Mouse (Mus musculus): ENCODE results near the gene Gstm5.
A peak's percentile ranks its signal among the peaks of the same experiment; 100 is the strongest.
"Not testable (repeated sequence)": the region's sequence is repeated elsewhere in the genome, so short reads cannot be mapped to it uniquely, and the experiment has no call there.

The Gstm5 gene

DNA sequence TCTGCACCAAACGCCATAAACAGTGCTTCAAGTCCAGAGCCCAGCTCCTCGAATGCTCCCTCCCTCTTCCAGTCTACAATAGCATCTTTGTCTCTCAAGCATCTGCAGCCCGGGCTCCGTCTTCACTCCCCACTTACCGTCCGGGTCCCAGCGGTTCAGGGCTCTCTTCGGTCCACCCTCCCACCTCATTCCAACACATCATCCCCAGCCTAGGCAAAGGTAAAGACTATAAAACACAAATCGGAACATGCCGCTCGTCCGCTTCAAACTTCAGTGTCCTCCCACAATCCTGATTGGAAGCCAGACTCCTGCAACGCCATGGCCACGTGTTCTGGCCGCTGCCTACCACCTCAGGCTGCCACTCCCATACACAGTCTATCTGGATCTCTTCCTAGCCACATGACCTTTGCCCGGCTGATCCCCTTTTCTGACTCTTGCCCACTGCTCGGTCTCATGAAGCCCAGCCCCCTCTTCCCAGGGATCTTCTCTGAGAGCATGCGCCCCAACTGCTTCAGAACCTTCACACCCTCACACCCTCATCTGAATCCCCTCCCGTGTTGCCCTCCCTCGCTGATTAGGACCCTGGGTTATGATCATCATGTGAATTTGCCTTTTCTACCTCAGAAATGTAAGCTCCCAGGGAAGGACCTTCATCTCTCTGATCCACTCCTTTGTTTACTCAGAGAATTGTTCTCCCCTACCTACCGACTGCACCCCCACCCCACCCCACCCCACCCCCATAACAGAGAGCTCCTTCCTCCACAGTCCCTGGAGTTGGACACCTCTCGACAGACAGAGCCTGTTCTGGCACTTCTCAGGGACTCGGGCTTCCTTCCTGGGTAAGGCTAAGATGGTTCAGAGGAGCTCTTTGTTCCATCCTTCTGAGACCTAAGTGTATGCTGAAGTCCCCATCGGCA, 22.0 kb upstream of the Gstm5 start:
- no peak for DNase-seq (ENCODE audit: low spot score in 2 of 2)

DNA sequence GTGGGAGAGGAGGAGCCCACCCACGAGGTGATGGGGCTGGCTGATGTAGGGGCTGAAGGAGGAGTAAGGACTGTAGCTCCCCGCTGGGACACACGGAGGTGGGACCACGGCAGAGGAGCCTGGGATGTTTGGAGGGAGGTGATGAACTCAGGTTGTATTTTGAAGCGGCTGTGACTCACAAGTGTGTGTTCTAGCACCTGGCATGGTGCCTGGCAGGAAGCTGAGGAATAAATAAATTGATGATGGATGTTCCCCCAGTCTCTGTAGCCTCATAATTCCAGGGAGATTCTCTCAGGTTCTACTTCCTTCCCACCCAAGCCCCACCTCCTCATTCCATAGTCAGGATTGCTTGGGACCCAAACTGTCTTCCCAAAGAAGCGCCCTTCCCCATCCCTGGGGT, 20.4 kb upstream of the Gstm5 start:
- no peak for DNase-seq (ENCODE audit: low spot score in 2 of 2)

DNA sequence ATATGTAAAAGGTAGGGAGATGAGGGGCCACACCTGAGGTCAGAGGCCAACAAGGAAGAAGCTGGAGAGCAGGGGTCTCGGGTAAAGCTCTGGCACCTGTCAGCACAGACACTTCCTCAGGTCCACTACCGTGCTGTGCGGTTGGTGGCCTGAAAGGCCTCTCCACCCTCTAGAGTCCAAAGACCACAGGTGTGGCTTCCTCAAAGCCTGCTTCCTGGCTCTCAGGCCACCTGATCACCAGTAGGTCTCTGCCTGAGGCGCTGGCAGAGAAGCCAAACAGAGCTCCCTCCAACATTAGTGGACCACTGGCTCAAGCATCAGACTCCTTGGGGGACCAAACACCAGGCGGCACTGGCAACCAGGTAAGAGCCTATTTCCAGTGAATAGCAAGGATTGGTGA, 18.6 kb upstream of the Gstm5 start, which contains the start of gene Eps8l3:
TSS of gene Eps8l3 (plus strand) at position 225 of the 400 bp plus-strand sequence.
- no peak for DNase-seq (ENCODE audit: low spot score in 2 of 2)

DNA sequence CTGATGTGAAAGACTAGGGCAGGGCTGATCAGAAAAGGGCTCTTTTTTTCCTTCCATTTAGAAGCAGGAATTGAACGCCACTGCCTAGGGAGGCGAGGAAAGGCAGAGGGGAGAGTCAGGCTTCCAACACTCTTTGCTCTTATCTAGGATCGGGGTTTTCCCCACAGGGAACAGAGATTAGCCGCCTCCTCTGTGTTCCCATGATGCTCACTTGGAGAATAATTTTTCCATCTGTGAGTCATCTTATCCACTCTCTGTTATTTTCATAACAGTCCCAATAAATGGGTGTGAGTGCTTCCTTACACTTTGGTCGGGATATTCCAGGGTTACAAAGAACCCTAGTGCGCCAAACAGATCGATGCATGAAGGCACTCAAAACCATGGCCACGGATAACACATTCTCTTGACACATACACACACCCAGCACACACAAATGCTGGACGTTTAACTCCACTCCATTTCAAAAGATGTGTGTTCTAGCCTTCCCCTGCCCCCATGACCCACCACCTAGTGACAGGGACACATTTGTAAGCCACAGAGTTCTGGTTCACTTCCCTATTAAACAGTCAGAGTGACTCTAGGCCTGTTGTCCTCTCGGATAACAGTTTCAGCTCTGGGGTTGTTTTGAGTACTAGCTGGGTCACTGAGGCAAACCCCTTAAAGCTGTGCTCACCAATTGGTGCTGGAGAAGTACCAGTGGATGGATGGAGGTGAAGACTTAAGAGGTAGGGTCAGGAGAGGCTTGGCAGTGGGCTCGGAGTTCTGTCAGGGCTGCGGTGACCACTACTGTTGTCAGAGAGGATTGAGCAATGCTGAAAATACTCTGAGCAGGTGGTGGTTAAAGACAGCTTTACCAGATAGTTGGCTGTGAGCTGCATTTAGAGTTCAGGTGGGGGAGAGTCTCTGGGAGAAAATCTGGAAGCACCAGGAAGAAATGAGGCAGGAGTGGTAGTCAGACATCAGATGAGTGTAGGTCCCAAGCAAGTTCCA, 17.6 kb upstream of the Gstm5 start:
- no peak for DNase-seq (ENCODE audit: low spot score in 2 of 2)

DNA sequence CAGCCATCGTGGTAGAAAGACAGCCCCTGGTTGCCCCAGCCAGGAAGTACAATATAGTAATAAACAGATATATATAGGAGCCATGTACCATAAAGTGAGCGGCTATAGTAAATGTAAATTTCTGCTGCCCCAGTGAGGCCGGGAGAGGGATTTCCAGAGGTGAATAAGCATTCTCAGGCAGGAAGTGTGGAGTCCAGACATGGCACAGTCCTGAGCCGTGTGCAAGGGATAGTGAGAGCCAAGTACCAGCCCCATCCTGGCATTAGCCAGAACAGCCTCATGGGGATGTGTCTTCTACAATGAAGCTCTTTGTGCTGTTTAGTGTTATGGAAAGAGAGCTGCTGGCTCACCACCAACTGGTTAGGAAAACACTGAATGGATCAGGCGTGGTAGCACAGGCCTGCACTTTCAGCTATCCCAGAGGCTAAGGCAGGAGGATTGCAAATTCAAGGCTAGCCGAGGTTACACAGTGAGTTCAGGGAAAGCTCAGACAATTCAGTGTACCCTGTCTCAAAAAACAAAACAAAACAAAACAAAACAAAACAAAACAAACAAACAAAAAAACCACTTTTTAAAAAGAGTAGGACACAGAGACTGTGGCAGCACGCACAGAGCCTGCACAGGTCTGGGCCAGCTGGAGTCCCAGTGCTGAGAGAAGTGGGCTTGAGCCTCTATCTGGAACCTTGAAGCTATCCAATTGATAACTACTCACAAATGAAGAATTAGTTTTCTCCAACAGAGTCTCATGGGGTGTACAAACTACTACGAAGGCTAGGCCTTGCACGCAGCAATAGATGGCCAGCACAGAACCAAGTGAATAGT, 7.7 kb upstream of the Gstm5 start:
- DNase-seq (ENCODE audit: low spot score in 2 of 2) = peak in 1 of 2 experiments; percentile 43

DNA sequence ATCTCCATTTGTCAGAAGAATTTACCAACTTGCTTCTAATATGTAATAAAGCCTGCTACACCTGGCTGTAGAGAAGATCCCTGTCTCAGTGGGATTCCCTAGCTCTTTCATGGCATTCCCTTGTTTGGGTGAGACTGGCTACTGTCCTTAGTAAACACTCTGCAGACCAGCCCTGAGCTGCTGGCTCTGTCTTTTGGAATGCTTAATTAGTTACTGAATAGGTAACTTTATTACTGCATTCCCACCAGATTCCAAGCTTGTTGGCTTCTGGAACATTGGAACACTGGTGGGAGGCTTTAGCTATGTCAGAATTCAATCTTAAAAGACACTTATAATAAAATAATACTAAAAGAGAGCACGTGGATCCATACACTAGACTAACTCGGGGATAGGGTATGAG, 6.4 kb upstream of the Gstm5 start:
- DNase-seq (ENCODE audit: low spot score in 2 of 2) = not testable (repeated sequence)

DNA sequence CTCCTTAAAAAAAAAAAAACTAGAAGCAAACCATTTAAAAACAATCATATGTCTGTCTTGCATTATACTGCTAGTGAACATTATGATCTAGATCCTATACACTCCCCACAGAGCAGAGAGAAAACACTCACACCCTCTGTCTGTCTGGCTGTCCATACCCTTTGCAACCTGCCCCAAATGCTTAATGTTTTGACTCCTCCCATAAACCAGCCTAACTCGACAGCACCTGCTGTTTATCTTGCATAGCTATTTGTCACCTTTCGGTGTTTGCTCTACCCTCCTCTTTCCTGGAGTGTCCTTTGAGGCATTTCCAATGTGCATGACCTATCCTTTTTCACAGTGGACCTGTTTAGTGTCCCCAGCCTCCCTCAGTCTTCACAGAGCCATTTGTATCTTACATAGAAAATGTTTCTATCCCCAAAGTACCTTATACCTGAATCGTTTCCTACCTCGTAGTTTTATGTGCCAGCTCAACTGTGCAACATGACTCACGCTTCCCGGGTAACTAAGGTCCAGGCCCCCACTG, 364 bp upstream of the Gstm5 start:
- no peak for DNase-seq (ENCODE audit: low spot score in 2 of 2)

DNA sequence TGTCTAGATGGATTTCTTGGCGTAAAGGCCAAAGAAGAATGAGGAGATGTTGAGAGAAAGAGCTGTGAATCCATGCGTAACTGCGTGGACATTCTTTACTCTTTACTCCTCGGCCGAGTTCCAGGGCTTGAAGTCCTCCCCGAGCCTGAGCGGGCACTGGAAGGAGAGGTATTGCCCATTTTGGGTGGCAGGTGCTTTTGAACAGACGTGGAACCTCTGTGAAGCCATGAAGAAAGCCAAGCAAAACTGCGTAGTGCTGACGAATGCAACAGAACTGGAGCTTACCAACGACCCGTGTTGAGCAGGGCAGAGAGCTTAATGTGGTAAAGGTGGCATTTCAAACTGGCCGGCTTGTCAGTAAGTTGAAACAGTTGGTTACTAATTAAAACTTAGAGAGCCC, 3.1 kb downstream of the Gstm5 start:
- DNase-seq (ENCODE audit: low spot score in 2 of 2) = no peak

DNA sequence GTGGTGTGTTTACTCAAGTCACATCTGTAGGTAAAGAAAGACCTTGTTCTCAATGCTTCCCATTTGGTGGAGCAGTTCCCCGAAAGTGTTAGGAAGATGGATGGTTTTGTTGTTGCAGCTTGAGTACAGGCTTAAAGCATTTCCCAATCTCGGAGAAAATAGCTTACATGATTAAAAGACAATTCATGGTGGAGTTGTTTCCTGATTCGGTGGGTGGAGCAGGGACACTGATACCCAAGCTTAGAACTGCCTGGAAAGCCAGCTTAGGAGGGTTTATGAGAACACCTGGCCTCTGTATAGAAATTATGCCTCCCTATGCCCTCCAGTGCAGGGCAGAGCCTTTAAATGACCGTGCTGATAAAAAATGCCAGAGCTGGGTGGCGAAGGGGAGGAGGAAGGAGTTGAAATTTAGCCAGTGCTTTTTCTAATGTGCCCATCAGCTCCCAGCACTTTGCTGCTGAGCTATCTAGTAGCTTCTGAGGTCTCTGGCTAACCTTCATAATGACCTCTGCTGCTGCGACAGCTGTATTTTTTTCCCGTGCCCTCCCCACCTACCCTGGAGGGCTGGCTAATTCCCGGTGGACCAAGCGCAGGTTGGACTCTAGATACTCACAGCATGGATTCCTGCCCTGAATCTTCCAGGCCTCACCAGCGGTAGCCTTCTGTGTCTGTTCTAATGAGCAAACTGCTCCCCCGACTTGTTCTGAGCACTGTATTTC, 5.5 kb downstream of the Gstm5 start:
- DNase-seq (ENCODE audit: low spot score in 2 of 2) = no peak

DNA sequence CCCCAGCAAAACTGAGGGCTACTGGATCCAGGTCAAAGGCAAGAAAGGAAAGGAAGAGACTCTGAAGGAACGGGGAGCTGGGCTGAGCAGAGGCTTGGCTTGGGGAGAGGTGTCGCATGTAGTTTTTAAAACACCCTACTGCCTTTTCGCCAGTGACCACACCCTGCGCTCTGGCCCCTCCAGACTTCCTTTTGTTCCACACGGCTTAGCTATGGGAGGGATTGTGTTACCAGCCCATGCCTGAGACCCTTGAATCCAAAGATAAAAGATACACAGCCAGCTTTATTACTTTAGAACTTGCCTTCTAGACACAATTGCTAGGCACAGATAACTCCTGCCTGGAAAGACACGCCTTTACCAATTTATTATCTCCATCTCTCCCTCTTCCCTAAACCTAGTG, 10.3 kb downstream of the Gstm5 start:
- DNase-seq (ENCODE audit: low spot score in 2 of 2) = no peak

DNA sequence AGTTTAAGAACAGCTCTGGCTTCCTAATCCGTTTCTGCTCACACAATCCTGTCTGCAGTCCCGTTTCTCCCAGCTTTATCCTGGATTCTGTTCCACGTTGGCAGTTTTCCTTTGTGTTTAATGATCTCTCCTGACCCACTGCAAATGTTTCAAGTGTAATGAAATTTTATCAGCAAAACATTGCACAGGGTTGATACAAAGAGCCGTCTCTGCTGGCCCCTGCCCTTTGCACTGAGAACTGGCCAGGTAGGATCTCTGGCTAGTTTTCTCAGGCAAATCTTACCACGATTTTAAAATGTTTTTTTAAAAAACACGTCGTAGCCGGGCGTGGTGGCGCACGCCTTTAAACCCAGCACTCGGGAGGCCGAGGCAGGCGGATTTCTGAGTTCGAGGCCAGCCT, 21.1 kb downstream of the Gstm5 start:
- DNase-seq (ENCODE audit: low spot score in 2 of 2) = no peak

DNA sequence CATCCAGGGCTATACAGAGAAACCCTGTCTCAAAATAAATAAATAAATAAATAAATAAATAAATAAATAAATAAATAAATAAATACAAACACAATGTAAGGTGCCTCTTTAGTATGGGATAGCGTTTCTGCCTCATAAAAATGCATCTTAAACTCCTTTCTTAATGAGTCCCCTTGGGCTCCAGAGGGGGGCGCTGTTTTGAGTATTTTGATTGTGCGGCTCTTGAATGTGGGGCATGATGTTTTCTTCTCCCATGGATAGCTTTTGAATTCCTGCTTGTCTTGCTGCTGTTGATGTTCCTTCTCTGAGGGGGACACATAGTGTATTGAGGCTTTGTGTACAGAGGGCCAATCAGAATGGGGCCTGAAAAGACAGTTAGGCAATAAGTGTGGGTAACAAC, 21.5 kb downstream of the Gstm5 start:
- DNase-seq (ENCODE audit: low spot score in 2 of 2) = no peak

DNA sequence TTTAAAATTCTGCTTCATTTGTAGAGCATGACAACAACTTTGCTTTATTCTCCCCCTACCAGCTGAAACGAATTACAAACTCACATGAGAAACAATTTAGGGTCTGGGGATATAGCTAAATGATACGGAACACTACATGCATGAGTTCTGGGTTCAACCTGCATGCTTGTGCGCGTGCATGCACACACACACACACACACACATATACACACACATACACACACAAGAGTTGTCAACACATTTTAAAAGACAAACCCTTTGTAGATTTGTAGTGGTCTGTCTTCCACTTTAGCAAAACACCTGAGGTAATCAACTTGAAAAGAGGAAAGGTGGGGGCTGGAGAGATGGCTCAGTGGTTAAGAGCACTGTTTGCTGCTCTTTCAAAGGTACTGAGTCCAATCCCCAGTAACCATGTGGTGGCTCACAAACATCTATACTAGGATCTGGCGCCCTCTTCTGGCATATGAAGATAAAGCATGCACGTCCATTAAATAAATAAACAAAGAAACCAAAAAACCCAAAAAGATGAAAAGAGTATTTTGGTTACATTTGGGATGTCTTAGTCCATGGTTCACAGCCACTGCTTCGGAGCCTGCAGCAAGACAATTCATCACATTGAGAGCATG, 22.3 kb downstream of the Gstm5 start:
- peak; percentile 40 to 66 for DNase-seq (ENCODE audit: low spot score in 2 of 2)

DNA sequence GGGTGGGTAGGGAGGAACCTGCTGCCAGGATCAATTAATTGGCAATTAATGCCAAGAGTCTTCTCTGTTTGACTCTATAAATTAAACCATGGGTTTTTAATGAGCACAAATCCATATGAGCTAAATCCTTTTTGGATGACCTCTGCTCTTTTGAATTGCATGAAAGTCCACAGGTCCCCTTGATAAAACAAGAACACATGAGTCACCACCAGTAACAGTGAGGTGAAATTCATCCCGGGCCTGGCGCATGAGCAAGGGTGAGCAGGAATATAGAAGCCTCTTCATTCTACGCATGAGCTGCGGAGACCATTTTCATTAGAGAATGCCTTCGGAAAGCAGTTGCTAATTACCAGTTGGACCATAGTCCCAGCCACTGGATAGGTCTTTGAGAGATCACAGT, 24.7 kb downstream of the Gstm5 start:
- DNase-seq (ENCODE audit: low spot score in 2 of 2) = no peak

DNA sequence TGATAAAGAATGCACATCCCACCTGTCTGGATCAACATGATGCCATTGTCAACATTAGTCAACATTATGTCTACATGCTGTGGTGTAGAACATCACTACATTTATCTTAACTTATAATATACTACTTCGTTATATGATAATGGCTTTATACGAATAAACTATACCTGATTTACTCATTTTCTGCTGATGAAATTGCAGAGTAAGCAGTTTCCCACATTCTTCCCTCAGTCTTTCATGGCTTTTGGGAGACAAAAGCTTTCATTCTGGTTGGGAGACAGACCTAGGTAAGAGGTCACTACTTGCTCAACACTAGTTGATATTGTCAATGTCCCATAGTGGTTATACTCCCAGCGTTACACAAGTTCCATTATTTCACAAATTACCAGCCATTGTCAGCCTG, 29.7 kb downstream of the Gstm5 start:
- no peak for DNase-seq (ENCODE audit: low spot score in 2 of 2)

DNA sequence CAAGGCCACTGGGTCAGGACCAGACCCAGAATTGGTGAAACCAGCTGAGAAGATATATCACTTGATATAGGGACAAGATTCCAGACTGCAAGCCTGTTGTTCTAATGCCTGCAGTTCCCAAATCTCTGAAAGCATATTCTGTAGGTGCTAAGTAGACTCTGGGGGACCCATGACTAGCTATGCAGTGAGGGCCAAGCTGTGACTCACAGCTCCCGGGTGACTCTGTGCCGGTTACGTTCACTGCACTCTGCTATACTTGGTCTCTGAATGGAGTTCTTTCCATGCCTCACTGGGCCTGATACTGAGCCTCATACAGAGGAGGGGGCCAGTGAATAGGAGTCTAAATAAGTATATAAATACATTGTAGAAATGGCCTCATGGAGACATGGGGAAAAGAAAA, 32.2 kb downstream of the Gstm5 start:
- DNase-seq (ENCODE audit: low spot score in 2 of 2) = no peak

DNA sequence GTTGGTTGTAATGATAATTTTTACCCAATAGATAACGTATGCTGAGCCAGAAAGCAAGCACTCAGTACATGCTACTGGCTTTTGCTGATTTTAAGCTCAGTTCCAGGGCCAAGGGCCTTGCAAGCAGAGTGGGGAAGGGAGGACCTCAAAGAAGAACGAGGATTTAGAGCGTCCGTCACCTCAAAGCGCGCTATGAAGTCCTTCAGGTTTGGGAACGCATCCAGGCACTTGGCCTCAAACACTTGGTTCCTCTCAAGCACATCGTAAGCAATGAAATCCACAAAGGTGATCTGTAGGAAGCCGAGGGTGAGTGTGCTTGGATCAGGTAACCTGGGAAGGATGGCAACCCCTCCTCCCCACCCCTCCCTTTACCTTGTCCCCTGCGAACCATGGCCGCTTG, 33.1 kb downstream of the Gstm5 start:
- no peak for DNase-seq (ENCODE audit: low spot score in 2 of 2)

DNA sequence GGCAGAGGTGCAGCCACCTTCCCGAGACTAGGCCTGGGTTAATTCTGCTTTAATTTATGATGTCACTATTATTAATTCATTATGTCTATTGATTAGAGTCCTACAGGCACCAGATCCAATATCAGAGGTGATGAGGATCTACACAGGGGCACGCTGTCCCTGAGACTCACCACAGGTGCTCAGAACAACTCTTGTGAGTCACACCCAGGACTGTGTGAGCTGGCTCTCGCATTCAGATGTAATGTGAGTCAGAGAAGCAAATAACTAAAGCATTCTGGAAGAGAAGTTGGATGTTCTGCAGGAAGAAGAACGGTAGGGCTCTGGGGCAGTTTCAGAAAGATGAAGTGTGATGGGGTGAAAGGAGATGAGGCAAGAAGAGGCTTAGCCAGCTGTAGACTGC, 33.6 kb downstream of the Gstm5 start:
- no peak for DNase-seq (ENCODE audit: low spot score in 2 of 2)

DNA sequence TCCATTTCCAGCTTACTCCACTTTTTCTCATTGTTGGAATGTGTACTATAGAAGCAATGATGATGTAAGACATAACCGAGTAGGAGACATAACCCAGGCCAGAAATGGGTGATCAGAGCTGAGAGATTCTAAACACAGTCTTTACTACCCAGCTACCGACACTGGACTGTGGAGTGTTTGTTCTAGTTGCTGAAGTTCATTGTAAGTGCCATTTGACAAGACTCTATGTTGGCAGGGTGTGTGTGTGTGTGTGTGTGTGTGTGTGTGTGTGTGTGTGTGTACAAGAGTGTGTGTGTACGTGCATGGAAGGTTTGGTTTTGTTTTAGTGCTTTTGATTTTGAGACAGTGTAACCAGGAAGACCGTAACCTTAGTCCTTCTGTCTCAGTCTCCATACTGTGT, 34.1 kb downstream of the Gstm5 start:
- DNase-seq (ENCODE audit: low spot score in 2 of 2) = no peak

DNA sequence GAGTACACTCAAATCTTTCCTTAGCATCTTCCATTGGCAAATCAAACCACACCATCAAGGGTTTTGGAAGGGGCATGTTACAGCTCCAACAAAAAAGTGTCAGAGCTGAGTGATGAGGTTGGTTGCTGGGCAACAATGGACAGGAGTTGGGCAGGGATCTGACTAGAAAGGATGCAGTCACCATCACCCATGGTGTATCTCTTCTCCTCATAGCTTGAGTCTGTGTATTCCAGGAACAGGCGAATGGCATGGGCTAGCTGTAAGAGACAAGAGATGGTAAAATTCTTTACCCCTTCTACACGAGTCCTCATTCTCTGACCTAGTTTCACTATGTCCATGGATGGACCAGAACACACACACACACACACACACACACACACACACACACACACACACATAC, 35.5 kb downstream of the Gstm5 start:
- DNase-seq (ENCODE audit: low spot score in 2 of 2) = no peak

All from frontal cortex, postnatal 25 days (tissue).